Mouse (Mus musculus) embryo, embryonic 11 days (tissue): ENCODE data around the gene Rnf115.

ENCODE experiments used
- DNase-seq: peaks from one replicate; pipeline ENCODE4 v3.0.0-alpha.2; 2015

Rnf115 gene

DNA sequence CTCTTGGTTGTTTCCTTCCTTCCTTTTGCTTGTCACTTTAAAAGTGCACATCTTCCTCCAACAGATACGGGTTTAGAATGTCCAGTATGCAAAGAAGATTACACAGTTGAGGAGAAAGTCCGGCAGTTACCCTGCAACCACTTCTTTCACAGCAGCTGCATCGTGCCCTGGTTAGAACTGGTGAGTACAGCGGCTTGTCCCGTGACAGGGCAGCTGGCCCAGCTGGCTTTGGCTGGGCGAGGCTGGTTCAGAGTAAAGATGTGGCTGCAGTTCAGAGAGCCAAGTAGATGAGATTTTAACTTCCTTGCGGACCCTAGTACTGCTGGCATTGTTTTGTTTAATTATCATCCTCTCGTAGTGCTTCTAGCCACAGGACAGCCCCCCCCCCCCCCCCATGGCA, 61.0 kb downstream of the Rnf115 start:
- DNase-seq = no peak

DNA sequence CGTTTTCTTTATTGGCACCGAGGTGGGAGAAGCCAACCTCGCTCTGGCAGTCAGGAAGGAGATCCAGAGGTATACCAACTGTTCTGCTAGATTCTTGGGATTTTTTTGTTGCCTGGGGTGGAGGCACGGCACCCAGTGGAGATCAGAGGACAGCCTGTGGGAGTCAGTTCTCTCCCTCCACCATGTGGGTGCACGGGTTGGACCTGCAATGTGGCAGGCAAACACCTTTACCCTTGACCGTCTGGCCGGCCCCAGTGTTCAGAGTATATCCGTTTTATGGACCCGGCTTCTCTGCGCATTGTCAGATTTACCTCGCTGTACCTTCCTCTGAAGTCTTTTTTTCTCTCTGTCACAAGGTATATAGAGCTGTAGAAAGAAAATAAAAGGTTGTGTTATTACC, 72.8 kb downstream of the Rnf115 start:
- no peak for DNase-seq

DNA sequence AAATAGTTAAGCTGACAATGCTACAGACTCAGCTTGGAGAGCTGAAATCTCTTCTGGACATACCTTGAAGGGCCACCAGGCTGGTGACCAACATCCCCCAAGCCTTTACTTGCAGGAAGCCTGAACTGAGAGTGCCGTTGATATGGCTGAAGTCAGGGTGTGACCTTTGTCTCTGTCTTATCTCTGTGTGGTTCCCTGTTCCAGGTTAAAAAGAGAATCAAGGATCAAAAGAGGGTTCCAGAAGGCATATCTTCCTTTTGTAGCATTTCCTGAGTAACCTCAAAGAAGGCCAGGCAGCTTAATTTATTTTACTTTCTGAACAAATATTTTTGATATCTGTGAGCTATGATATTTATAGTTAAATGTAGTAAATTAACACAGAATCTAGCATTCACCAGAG, 74.8 kb downstream of the Rnf115 start:
- no peak for DNase-seq

DNA sequence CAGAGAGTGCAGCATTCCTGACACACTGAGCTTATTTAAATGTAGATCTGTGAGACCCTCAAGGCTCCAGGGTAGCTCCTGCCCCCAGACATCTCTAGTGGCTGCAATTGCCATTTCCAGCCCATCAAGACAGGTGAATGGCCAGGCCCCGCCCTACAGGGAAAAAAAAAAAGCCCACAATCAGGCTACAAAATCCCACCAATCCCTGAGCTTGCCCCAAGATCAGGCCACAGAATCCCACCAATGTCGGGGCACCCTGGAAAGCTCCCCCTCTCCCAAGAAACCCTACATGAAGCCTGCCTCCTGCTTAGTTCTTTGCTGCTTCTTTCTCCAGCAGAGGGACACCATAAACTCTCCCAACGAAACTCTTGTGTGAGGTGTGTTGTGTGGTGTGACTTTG, 80.7 kb downstream of the Rnf115 start:
- no peak for DNase-seq

DNA sequence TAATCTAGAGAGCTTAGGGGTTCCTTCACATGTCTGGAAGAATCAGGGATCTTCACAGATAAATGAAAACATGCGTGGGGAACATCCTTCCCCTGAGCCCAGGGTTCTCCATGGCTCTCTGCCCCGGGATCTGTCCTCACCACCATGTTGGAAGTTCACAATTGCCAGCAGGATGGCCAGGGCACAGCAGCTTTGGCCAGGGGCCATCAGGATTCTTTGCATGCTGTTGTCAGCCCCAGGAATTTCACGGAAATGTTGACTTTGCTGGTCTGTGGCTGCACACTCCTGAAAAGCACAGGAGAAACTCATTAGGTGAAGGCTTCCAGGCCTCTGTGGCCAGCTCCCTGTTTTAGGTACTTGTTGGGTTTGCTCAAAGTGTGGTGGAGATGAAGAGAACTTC, 81.2 kb downstream of the Rnf115 start:
- no peak for DNase-seq

DNA sequence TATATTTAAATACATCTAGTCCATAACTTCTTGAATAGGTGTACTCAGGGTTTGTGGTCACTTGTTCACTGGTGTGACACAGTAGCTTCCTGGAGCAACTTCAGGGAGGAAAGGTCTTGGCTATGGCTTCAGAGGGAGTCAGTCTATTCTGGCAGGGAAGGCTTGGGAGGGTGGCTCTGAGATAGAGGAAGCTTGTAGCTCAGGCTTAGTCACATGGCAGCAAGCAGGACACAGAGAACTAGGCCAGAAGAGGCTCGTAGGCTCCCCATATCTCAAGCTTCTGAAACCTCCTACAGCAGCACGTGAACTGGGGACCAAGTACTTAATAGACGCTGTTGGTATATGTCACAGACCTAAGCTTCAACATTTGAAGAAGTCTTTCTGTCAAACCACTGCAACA, 83.8 kb downstream of the Rnf115 start:
- DNase-seq = no peak

DNA sequence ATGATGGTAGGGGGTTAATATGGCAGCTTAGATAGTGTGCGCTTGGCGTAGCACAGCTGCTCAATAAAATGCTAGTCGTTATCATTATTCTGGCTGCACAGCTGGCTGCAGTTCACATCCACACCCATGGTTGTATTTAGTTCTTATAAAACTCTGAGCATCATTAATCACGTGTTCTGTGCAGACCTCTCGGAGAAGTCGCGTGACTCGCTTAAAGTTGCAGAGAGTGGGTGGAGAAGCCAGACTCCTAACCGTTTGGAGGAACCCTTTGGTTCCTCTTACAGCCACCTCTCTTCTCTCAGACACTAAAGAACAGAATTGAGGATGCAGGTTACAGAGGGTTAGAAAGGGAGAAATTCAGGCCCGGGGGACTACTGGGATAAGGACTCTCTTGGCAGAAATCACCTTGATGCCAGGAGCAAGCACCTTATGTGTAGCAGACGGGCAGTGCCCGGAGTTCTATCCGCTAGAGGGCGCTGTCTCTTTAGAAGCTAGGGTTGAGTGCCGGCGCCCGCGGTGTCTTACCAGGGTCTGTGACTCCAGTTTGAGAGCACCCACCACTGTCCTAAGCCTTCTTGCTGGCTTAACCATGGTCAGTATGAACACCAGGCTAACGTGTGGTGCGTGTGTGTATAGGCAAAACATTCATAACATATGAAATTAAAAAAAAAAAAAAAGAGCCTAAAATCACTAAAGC, 85.1 kb downstream of the Rnf115 start:
- peak; percentile 86 for DNase-seq

DNA sequence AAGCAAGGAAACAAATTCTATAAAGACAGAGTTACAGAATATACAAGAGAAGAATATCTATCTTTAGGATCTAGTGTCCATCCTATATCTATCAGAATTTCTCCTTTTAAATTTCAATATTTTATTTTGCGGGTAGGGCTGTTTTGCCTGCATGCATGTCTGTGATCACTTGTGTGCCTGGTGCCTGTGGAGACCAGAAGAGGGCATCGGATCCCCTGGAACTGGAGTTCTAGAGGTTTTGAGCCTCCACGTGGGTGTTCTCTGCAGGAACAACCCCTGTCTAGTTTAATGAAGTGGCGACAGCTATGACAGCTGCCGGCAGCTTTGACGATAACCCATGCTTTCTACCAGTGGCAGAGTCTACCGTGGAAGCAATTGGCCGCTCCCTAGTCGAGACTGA, 85.6 kb downstream of the Rnf115 start:
- DNase-seq = peak; percentile 63

DNA sequence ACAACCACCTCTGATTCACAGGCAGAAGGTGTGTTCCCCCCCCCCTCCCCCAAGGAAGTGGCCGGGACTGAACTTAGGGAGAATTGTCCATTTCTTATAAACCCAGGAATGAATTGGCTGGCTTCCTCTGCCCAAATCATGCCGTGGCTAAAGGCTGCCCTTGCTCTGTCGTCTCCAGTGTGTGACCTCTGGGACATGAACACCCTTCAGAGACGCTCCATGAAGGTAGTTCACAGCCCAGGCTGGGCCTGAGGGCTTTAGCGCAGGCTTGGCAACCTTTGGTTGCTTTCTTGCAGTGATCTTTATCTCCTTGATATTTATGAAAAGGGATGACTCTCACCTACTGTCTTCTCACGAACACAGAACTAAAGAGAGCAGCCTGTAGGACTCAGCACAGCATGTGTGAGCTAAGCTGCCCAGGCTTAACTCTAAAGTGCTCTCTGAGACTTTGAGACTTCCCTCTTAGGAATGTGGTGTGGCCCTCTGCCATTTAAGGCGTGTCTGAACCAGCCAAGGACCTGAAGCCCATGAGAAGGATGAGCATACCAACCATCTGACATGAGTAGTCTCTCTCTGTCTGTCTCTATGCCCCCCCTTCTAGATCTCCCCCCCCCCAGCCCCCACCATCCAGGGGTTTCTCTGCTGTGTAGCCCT, 86.3 kb downstream of the Rnf115 start:
- no peak for DNase-seq

DNA sequence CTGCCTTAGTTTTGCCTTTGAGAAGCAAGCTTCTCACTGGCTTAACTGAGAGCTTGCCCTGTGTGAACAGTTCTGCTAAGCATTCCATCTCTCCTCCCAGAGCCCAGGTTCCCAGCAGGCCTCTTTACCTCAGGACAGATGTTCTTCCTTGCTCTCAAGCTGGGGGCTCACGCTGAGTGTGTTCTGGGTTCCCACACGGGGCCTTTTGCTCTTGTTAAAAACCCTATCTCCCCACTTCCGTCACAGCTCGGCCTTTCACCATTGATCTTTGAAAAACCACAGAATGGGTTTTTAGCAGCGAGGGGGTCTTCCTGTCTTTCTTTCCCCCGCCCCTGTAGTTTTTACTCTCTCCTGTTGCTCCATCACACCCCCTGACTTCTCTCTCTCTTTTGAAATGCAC, 86.9 kb downstream of the Rnf115 start:
- no peak for DNase-seq

DNA sequence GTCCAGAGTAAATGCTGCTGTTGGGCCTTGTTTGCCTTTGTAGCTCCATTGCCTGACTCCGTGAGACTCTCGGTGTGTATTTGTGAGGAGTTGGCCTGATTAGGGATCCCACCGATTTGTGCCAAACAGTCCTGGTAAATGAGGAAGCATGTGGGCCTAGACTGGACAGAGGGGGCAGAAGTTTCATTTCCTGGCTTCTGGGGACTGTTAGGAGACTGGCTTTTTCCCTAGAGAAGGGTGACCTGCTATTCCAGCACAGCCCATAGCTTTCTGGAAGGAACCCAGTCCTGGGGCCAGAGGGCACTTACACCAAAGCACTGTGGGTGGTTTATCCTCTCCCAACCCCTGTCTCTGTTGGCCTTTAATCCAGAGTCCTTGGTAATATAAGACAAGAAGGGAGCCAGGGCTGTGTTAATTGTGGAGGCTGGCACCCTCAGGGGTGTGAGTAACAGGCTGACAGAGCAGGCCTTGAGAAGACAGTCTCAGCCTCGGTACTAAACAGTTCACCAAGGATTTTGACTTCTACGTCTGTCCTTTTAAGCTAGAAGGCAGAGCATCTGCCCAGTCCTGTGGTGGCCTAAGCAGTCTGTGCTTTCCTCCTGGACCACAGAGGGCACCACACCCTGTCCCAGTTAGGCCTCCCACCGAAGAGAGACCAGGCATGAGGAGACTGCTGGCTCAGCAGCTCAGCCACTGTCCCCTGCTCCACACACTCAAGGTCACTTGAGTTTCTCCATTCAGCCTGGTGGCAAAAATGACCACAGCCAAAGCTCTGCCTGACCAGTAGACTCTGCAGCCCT, 92.9 kb downstream of the Rnf115 start:
- no peak for DNase-seq

DNA sequence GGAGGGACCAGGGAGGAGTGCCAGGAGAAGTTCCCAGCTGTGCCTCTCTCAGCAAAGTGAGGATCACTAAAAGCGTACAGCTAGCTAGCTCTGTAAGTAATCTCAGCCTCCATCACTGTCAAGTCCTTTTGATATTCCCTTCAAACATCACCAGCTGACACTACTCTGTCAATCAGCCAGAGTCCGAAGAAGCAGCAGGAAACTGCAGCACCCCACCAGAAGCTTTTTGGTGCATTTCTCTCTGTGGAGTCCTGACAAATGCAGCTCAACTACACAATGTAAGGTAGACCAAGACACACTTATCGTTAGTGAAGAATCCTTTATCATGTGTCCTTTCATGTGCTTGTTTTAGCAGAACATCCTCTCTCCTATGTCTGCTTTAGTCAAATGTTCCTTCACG, 94.1 kb downstream of the Rnf115 start:
- DNase-seq = no peak

DNA sequence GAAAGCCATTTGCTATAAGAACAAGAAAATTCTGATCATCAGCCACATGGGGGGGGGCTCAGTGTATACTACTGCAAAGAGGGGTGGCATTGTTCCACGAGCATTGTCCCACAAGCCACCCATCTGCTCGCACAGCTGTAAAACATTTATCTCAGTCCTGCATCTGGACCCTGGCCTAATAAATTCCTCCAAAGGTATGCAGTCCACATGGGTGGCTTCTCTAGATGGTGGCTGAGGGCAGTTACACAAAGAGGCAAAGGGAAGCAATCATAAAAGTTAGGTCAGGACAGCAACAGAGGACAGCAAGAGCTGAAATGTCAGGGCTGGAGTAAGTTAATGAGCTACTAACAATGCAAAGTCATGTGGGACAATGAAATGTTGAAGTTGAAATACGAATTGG, 96.2 kb downstream of the Rnf115 start:
- DNase-seq = no peak

DNA sequence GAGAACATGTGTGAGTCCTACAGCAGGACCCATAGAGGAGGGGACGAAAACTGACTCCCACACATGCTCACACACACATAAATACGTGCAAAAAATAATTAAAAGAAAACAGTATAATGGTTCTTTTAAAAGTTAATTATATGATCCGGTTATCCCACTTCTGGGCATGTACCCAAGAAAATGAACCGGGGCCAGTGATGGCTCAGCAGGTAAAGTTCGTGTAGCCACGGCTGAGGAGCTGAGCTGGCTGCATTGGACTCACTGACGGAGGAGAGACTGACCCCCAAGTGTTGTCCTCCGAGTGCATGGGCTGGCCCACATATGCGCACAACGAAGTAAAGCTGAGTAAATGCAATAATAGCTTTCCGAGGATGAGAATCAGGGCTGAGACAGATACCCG, 97.2 kb downstream of the Rnf115 start:
- no peak for DNase-seq

DNA sequence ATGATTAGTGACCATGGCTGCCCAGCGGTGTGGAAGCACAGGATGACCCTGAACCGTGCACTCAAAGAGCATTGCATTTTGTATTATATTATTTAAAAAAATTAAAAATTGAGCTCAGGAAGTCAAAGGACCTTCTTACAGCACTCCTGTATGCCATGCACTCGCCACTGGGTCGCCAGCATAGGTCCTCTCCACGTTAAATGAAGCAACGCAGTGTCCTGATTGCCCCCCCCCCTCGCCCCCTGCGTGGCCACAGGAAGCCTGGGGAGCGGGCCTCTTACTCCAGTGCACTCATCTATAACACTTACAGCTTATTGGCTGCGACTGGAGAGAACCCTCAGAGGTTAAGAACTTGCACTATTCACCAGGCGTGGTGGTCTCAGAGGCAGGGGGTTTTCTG, 97.8 kb downstream of the Rnf115 start:
- no peak for DNase-seq

DNA sequence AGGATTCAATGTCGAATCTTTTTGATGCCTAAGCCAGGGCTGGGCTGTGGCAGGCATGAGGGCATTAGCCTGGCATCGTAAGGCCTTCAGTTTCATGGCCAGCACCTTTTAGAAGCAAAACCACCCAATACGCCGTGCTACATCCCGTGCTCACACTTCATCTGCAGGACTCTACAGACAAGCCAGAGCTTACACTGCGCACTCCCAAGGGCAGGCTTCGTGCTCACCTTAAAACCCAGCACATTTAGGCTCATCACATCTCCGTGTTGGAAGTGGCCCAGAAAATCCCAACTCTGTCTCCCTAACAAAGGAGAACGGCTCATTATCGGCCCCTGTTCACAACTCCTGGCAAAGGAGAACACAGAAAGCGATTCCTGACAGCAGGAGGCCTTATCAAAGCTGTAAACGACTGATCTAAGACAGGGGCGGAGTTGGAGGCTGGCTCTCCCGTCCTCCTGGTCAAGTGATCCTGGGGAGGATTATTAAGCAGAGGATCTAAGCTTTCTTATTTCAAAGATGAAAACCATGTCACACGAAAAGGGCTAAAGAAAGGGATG, 100.9 kb downstream of the Rnf115 start:
- DNase-seq = no peak

DNA sequence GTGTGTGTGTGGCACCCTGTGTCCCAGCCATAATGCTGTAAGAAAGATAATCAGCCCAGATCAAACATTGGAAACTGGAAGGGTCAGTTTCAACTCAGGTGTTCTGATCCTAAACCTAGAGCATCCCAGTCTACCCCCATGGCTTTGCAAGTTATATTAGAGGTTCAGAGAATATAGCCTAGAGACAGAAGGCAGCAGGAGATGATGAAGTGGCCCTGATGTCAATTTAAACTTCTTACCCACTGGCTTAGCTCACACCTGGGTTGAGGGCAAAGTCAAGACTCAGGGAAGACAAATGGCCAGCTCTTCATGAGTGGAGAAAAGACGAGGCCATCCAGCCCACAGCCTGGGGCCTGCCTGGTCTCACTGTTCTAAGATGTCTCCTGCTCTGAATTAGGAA, 101.5 kb downstream of the Rnf115 start, which contains the start of the genes Pdzk1 and Cd160:
Gene Pdzk1 (plus strand): TSS at position 301 of the 400 bp plus-strand sequence.
Gene Cd160 (minus strand): TSS at position 368 of the 400 bp plus-strand sequence.
- DNase-seq = no peak

DNA sequence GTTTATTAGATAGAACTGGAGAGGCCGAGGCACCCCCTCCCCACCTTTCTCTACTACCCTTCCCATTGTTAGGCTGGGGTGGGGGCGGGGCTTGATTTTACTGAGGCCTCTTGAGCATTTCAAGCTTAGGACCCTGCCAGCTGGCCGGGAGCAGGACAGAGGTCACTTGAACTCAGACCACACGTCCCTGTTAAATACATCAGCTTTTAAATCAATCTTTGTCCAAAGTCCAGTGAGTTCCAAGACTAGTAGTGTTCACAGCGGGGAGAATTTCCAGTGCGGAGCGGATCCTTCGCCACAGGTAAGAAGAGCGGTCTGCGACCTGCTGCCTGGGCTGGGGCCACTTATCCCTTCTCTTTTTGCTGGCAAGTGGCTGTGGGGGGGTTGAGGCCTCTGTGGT, 102.4 kb downstream of the Rnf115 start:
- DNase-seq = no peak

DNA sequence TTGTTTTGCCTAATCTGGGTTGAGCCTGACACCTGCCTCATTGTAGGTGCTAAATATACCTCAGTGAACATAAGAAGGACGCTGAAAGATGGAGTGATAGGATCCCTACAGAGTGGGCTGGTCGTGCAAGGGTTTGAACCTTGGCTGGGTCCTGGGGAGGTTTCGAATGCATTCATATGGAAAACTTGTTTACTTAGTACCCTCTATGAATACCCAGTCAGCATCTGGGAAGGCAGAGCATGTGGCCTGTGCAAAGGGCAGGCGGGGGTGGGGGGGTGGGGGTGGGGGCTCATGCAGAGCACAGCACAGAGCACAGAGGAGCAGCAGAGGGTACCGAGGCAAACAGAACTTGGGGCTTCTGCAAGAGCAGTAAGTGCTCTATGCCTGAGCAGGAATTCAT, 105.5 kb downstream of the Rnf115 start:
- DNase-seq = no peak

DNA sequence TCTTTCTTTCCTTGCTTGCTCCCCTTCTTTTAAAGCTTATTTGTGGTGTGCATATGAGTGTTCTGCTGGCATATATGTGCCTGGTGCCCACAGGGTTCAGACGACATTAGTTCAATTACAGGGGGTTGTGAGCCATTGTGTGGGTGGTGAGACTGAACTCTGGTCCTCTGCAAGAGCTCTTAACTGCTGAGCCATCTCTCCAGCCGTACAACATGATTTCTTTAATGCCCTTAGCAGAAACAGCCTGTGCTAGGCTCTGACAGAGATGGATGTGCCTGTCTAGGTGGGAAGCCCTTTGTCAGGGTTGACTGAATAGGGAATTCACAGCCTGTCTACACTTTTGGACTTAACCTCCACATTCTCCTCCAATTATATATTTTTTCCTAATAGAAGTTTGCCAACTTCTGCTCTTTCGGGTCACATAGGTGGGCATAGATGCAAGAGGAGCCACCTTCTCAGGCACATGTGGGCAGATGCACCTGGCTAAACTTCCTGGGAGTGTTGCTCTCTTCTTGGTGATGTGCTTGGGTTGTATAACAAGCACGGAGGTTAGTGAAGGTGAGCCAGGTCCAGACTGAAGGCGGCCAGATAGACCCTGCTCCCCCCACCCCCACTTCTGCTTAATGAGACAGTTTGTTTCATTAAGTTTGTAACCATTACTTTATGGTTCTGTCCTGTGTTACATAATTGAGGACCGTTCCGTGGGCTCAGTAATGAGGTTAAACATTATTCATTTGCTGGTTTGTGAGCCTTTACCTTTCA, 107.3 kb downstream of the Rnf115 start:
- DNase-seq = no peak

DNA sequence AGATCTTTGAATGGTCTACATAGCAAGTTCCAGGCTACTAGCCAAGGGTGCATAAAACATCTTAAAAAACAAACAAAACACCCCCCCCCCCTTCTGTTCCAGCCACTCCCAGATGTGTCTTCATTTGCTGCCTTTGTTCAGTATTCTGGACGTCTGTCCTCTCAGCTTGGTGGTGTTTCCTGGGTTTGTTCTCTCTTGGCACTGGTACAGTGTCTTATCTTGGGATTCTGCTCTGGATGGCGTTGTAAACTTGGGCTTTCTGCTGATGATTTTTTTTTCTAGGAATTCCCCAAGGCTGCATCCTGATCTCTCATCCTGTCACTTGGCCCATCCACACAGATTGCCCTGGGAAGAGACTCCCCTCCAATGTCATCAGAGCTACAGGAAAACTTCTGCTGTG, 109.0 kb downstream of the Rnf115 start:
- no peak for DNase-seq

DNA sequence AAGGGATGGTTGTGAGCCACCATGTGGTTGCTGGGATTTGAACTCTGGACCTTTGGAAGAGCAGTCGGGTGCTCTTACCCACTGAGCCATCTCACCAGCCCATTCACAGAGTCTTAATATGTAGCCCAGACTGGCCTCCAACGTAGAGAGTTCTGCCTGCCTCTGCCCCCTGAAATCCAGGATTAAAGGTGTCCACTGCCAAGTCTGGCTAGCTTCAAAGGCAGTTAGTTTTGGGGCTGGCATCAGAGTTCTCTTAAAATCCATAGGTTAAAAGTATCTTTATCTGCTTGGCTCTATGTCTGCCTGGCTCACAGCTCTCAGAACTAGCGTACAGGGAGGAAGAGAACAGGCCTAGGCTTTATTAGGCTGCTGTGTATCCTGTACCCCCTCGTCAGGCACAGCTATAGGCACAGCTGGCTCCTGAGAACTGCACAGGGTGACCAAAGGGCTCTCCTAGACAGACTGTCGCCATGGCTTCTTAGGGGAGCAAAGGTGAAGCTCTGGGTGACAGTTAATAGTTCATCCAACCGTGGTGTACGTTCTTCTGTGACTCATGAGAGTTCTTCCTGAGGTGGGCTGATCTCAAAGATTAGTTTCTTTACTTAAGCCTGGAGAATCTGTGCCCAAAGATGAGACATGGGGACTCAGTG, 111.7 kb downstream of the Rnf115 start:
- no peak for DNase-seq
